Mouse (Mus musculus): ENCODE measurements around the gene Nos1ap. TPM values are rescaled to one million over a fixed set of nuclear protein-coding genes. Genes with fewer than 3 reads are reported as not detected.
A peak's percentile ranks its signal among the peaks of the same experiment; 100 is the strongest.

Gene Nos1ap
- polyA plus RNA-seq, 1 experiment from 2014 or later, result 11.1 TPM

GRCm38 (mm10) chr1:170531286-170531685 lies 58.4 kb downstream of the Nos1ap start:
- Histone ChIP-seq H3K9ac (no peak overlapping the region), H3K27ac (no peak overlapping the region), H3K4me3 (replicated peaks) (no peak overlapping the region), H3K4me2 (replicated peaks) (no peak overlapping the region), H3K36me3 (no peaks in the 10 kb centered on the region), H3K27me3 (replicated peaks) (no peaks in the 10 kb centered on the region), H3K9me3 (no peaks in the 10 kb centered on the region), H3K4me1 (replicated peaks) (no peaks in the 10 kb centered on the region)
- WGBS, result 94% methylated on average over 2 of the region's 2 CpGs
- no peak for ATAC-seq

DNA sequence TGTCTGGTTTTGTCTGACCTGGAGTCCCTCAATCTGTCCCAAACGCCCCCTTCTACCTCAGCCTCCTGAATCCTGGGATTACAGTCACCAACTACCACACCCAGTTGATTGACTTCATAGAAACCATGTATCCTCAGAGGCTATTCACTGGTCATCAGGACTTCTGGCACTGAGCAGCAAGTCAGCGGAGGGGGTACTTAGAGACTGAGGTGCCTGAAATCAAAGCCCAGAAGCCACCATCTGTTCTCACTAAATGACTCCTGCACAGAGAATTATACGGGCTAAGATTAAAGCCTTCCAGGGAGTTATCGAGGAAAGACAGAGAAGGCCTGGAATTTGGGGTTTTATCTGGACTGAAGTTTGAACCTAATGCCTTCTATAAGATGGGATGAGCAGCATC lies 59.2 kb downstream of the Nos1ap start:
- no peak overlapping the region for H3K4me3 ChIP-seq (replicated peaks)
- ATAC-seq, result no peak
- H3K27me3 ChIP-seq (replicated peaks), result no peaks in the 10 kb centered on the region
- H3K36me3 ChIP-seq, result no peaks in the 10 kb centered on the region
- no peak overlapping the region for H3K27ac ChIP-seq
- no peak overlapping the region for H3K4me2 ChIP-seq (replicated peaks)
- WGBS, result 79% methylated on average over 4 of the region's 4 CpGs
- no peak overlapping the region for H3K9ac ChIP-seq
- no peaks in the 10 kb centered on the region for H3K9me3 ChIP-seq
- no peaks in the 10 kb centered on the region for H3K4me1 ChIP-seq (replicated peaks)

GRCm38 (mm10) chr1:170522891-170523290 lies 66.8 kb downstream of the Nos1ap start:
- Histone ChIP-seq H3K27ac (no peak overlapping the region), H3K4me1 (replicated peaks) (0 out of 2 replicates have a peak, but pooled peaks cover 4% of the 10 kb centered on the region), H3K9ac (no peak overlapping the region), H3K9me3 (no peaks in the 10 kb centered on the region), H3K36me3 (no peaks in the 10 kb centered on the region), H3K27me3 (replicated peaks) (no peaks in the 10 kb centered on the region), H3K4me2 (replicated peaks) (no peak overlapping the region), H3K4me3 (replicated peaks) (no peak overlapping the region)
- no peak for ATAC-seq
- WGBS, result 79% methylated on average over 5 of the region's 5 CpGs

GRCm38 (mm10) chr1:170521520-170522205 lies 68.0 kb downstream of the Nos1ap start:
- no peak overlapping the region for H3K4me2 ChIP-seq (replicated peaks)
- 0 out of 2 replicates have a peak, but pooled peaks cover 4% of the 10 kb centered on the region for H3K4me1 ChIP-seq (replicated peaks)
- WGBS, result 56% methylated on average over 6 of the region's 6 CpGs
- no peak overlapping the region for H3K27ac ChIP-seq
- H3K9ac ChIP-seq, result no peak overlapping the region
- H3K27me3 ChIP-seq (replicated peaks), result no peaks in the 10 kb centered on the region
- peak; percentile 77 for ATAC-seq
- no peaks in the 10 kb centered on the region for H3K36me3 ChIP-seq
- H3K4me3 ChIP-seq (replicated peaks), result no peak overlapping the region
- no peaks in the 10 kb centered on the region for H3K9me3 ChIP-seq

DNA sequence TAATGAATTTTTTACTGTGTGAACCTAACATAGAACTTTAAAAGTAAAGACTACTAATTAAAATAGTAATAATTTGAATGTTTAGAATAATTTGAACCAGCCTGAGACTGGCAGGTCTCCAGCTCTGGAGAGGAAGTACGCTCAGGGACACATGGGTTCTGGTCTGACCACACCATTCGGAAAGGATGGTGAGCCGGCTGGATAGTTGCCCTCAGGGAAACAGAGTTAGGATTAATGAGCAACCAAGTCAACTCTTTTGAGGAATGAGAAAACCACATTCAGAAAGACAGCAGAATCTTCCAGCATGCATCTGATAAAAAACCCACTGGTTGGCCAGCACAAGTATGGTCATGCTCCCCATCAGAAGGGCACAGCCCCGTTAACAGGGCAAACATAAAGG lies 69.5 kb downstream of the Nos1ap start:
- Histone ChIP-seq H3K27ac (no peak overlapping the region), H3K4me1 (replicated peaks) (0 out of 2 replicates have a peak, but pooled peaks cover 4% of the 10 kb centered on the region), H3K36me3 (no peaks in the 10 kb centered on the region), H3K4me2 (replicated peaks) (no peak overlapping the region), H3K9me3 (no peaks in the 10 kb centered on the region), H3K27me3 (replicated peaks) (no peaks in the 10 kb centered on the region), H3K4me3 (replicated peaks) (no peak overlapping the region), H3K9ac (no peak overlapping the region)
- ATAC-seq, result no peak
- 84% methylated on average over 4 of the region's 4 CpGs for WGBS

DNA sequence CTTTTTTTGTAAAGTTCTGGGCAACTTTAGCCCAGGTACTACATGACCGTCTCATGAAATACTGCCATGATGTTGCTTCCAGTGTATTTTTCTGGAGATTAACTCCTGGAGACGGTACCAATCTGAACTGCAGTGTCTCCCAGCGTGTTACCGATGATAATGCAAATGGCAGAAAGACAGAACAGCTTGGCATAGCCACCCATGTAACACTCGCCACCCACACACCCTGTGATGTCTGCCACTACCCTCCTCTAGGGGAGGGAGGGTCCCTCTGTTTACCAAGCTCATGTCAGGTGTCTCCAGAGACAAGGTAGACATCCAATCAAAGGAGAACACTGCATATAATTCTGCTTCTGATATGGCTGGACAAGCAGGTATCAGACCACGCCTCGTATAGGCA lies 70.0 kb downstream of the Nos1ap start:
- H3K36me3 ChIP-seq, result no peaks in the 10 kb centered on the region
- H3K27me3 ChIP-seq (replicated peaks), result no peaks in the 10 kb centered on the region
- no peaks in the 10 kb centered on the region for H3K9me3 ChIP-seq
- 0 out of 2 replicates have a peak, but pooled peaks cover 4% of the 10 kb centered on the region for H3K4me1 ChIP-seq (replicated peaks)
- 92% methylated on average over 7 of the region's 7 CpGs for WGBS
- H3K27ac ChIP-seq, result no peak overlapping the region
- H3K9ac ChIP-seq, result no peak overlapping the region
- ATAC-seq, result no peak
- H3K4me3 ChIP-seq (replicated peaks), result no peak overlapping the region
- H3K4me2 ChIP-seq (replicated peaks), result no peak overlapping the region

DNA sequence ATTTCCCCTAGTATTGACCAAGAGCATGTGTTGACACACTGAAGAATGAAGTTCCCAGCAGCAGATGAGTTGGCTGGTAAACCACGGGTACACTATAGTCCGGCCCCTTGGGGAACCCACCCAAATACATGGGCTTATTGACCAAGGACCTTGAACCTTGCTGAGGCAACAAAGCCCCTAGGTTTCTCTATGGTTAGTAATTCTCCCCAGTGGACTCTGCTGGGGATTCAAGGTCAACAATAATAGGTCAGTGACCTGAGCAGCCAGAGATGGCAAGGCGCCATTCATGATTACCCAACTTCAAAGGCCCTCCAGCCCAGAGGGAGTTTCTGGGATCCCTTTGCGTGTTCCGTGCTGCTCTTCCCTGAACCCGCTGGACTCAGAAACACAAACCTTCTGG lies 73.5 kb downstream of the Nos1ap start:
- H3K9ac ChIP-seq, result no peak overlapping the region
- no peak overlapping the region for H3K4me2 ChIP-seq (replicated peaks)
- H3K27ac ChIP-seq, result no peak overlapping the region
- no peaks in the 10 kb centered on the region for H3K4me1 ChIP-seq (replicated peaks)
- H3K4me3 ChIP-seq (replicated peaks), result no peak overlapping the region
- peak; percentile 31; the same call in 1 of the 2 replicates for ATAC-seq
- WGBS, result 85% methylated on average over 6 of the region's 6 CpGs
- H3K27me3 ChIP-seq (replicated peaks), result no peaks in the 10 kb centered on the region
- no peaks in the 10 kb centered on the region for H3K9me3 ChIP-seq
- H3K36me3 ChIP-seq, result no peaks in the 10 kb centered on the region

DNA sequence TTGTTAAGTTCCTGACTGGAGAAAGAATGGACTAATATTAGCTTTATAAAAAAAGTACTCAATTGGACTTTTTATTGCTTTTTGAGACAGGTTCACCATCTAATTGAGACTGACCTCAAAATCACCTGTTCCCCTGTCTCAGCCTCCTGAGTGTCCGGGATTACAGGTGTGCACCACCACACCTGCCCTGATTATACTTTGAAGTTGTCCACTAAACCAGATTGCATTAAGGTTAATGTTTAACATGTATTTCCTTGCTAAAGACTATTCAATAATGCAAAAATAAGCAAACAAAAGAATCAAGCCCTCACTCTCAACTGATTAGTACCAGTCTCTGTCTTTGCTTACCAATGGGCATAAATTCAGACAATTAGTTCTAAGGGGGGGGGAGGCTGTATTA lies 74.2 kb downstream of the Nos1ap start:
- 0 out of 2 replicates have a peak, but pooled peaks have one; percentile 62 for ATAC-seq
- H3K4me2 ChIP-seq (replicated peaks), result no peak overlapping the region
- no peak overlapping the region for H3K4me3 ChIP-seq (replicated peaks)
- no peak overlapping the region for H3K27ac ChIP-seq
- H3K9ac ChIP-seq, result no peak overlapping the region
- 58% methylated on average over 1 of the region's 1 CpGs for WGBS
- no peaks in the 10 kb centered on the region for H3K4me1 ChIP-seq (replicated peaks)
- no peaks in the 10 kb centered on the region for H3K27me3 ChIP-seq (replicated peaks)
- H3K9me3 ChIP-seq, result no peaks in the 10 kb centered on the region
- no peaks in the 10 kb centered on the region for H3K36me3 ChIP-seq

DNA sequence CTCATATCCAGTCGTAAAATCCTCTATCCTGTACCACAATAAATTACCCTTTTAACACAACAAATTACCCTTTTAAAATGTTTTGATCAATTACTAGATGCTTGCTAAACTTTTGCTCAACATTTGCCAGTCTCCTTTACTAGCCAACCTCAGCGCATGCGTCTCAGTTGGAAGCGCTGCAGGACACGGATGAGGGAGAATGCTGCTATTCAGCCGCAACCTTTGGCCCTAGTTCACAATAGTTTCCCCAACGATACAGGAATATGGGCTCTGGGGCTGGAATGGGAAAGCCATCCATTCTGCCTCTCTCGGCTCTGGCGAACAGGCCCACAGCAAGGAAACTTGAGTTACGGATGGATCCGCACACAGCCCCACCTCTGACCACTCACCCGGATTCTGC lies 75.4 kb downstream of the Nos1ap start:
- Histone ChIP-seq H3K4me1 (replicated peaks) (no peaks in the 10 kb centered on the region), H3K36me3 (no peaks in the 10 kb centered on the region), H3K27me3 (replicated peaks) (no peaks in the 10 kb centered on the region), H3K4me3 (replicated peaks) (no peak overlapping the region), H3K9ac (no peak overlapping the region), H3K4me2 (replicated peaks) (no peak overlapping the region), H3K27ac (no peak overlapping the region), H3K9me3 (no peaks in the 10 kb centered on the region)
- 82% methylated on average over 12 of the region's 12 CpGs for WGBS
- no peak for ATAC-seq

GRCm38 (mm10) chr1:170512429-170513097 lies 77.1 kb downstream of the Nos1ap start:
- H3K4me3 ChIP-seq (replicated peaks), result no peak overlapping the region
- H3K9me3 ChIP-seq, result no peaks in the 10 kb centered on the region
- H3K27me3 ChIP-seq (replicated peaks), result no peaks in the 10 kb centered on the region
- H3K36me3 ChIP-seq, result no peaks in the 10 kb centered on the region
- no peaks in the 10 kb centered on the region for H3K4me1 ChIP-seq (replicated peaks)
- ATAC-seq, result no peak
- 75% methylated on average over 3 of the region's 3 CpGs for WGBS
- no peak overlapping the region for H3K9ac ChIP-seq
- no peak overlapping the region for H3K27ac ChIP-seq
- H3K4me2 ChIP-seq (replicated peaks), result no peak overlapping the region

- Histone ChIP-seq H3K4me1 (replicated peaks) (0 out of 2 replicates have a peak, but pooled peaks cover 5% of the 10 kb centered on the region), H3K4me3 (replicated peaks) (no peak overlapping the region), H3K27ac (no peak overlapping the region), H3K9me3 (no peaks in the 10 kb centered on the region), H3K9ac (no peak overlapping the region), H3K36me3 (no peaks in the 10 kb centered on the region), H3K27me3 (replicated peaks) (no peaks in the 10 kb centered on the region), H3K4me2 (replicated peaks) (no peak overlapping the region)
- 61% methylated on average over 3 of the region's 3 CpGs for WGBS
- no peak for ATAC-seq
Observed at GRCm38 (mm10) chr1:170510595-170511240, 78.9 kb downstream of the Nos1ap start.

GRCm38 (mm10) chr1:170506309-170506708 lies 83.4 kb downstream of the Nos1ap start:
- H3K9ac ChIP-seq, result no peak overlapping the region
- no peak overlapping the region for H3K4me2 ChIP-seq (replicated peaks)
- no peak overlapping the region for H3K27ac ChIP-seq
- no peaks in the 10 kb centered on the region for H3K9me3 ChIP-seq
- no peaks in the 10 kb centered on the region for H3K27me3 ChIP-seq (replicated peaks)
- peaks cover 12% of the 10 kb centered on the region for H3K4me1 ChIP-seq (replicated peaks)
- no peak for ATAC-seq
- H3K4me3 ChIP-seq (replicated peaks), result no peak overlapping the region
- WGBS, result 51% methylated on average over 6 of the region's 6 CpGs
- H3K36me3 ChIP-seq, result no peaks in the 10 kb centered on the region
